Mouse (Mus musculus): ENCODE measurements around the gene Rpa3. TPM values are rescaled to one million over a fixed set of nuclear protein-coding genes. Genes with fewer than 3 reads are reported as not detected.

The Rpa3 gene
- polyA plus RNA-seq (2012; rRNA removed): 47.1 and 79.3 TPM in 2 replicates
- polyA plus RNA-seq (2014; fragmentation: Nextera tagmentation; extraction: Ambion mirVana): 131 and 136 TPM in 2 replicates

GRCm38 (mm10) chr6:8259004-8259666 lies at the start of gene Rpa3, which contains the start of the genes Umad1 and Gm45062:
Rpa3 (minus strand) TSS chr6:8259173.
Umad1 (plus strand) TSS chr6:8259288.
Gm45062 (plus strand) TSS chr6:8259450.
- ATAC-seq (ENCODE audit: low FRiP score, low read depth) (peak; percentile 100), DNase-seq (ENCODE audit: low spot score) (peak; percentile 99)
- WGBS: under 1% methylated on average over 56 of the region's 64 CpGs

GRCm38 (mm10) chr6:8307878-8308775 lies 49.2 kb upstream of the Rpa3 start:
- H3K4me2 ChIP-seq (replicated peaks; ENCODE audit: low read depth, low read length, severe bottlenecking): no peak overlapping the region
- no peaks in the 10 kb centered on the region for H3K36me3 ChIP-seq (ENCODE audit: control insufficient read depth, insufficient read depth, low read length)
- no peak overlapping the region for H3K27ac ChIP-seq (replicated peaks; ENCODE audit: low read depth, low read length)
- H3K4me1 ChIP-seq (ENCODE audit: control insufficient read depth, insufficient read depth, low read length): peaks cover 4% of the 10 kb centered on the region; the same call in 1 of the 2 replicates
- DNase-seq (ENCODE audit: low spot score) (peak; percentile 72), ATAC-seq (ENCODE audit: low FRiP score, low read depth) (peak; percentile 85)
- no peak overlapping the region for H3K9ac ChIP-seq (ENCODE audit: low read depth, low read length, severe bottlenecking)
- no peaks in the 10 kb centered on the region for H3K9me3 ChIP-seq (ENCODE audit: control insufficient read depth, low read length)
- WGBS: 27% methylated on average over 6 of the region's 6 CpGs
- TF ChIP-seq POLR2A (IDR thresholded peaks at IDR 0.05; ENCODE audit: borderline replicate concordance, extremely low read depth, insufficient read depth, insufficient read length): no peak
- H3K4me3 ChIP-seq (replicated peaks; ENCODE audit: low read length): no peak overlapping the region
- H3K27me3 ChIP-seq (ENCODE audit: control insufficient read depth, insufficient read depth, low read length): no peaks in the 10 kb centered on the region

More at GRCm38 (mm10) chr6:8259004-8259666, at the start of gene Rpa3, which contains the start of the genes Umad1 and Gm45062:
- Histone ChIP-seq H3K36me3 (ENCODE audit: control insufficient read depth, insufficient read depth, low read length) (peaks cover 3% of the 10 kb centered on the region; the same call in 1 of the 2 replicates), H3K9ac (ENCODE audit: low read depth, low read length, severe bottlenecking) (peak within 1 kb of the TSS; percentile 69), H3K4me2 (replicated peaks; ENCODE audit: low read depth, low read length, severe bottlenecking) (peak within 1 kb of the TSS; percentile 83), H3K4me1 (ENCODE audit: control insufficient read depth, insufficient read depth, low read length) (peaks cover 5% of the 10 kb centered on the region; the same call in 1 of the 2 replicates), H3K9me3 (ENCODE audit: control insufficient read depth, low read length) (no peaks in the 10 kb centered on the region), H3K27ac (replicated peaks; ENCODE audit: low read depth, low read length) (peak within 1 kb of the TSS; percentile 65), H3K4me3 (replicated peaks; ENCODE audit: low read length) (peak within 1 kb of the TSS; percentile 69), H3K27me3 (ENCODE audit: control insufficient read depth, insufficient read depth, low read length) (no peaks in the 10 kb centered on the region)
- TF ChIP-seq POLR2A (IDR thresholded peaks at IDR 0.05; ENCODE audit: borderline replicate concordance, extremely low read depth, insufficient read depth, insufficient read length): 0 out of 2 replicates have a peak, but pooled peaks have one; percentile 17

GRCm38 (mm10) chr6:8299066-8299863 lies 40.3 kb upstream of the Rpa3 start:
- WGBS: 79% methylated on average over 6 of the region's 6 CpGs

GRCm38 (mm10) chr6:8294048-8294784 lies 35.2 kb upstream of the Rpa3 start:
- Histone ChIP-seq H3K27me3 (ENCODE audit: control insufficient read depth, insufficient read depth, low read length) (no peaks in the 10 kb centered on the region), H3K36me3 (ENCODE audit: control insufficient read depth, insufficient read depth, low read length) (no peaks in the 10 kb centered on the region), H3K4me2 (replicated peaks; ENCODE audit: low read depth, low read length, severe bottlenecking) (no peak overlapping the region), H3K9me3 (ENCODE audit: control insufficient read depth, low read length) (no peaks in the 10 kb centered on the region), H3K9ac (ENCODE audit: low read depth, low read length, severe bottlenecking) (no peak overlapping the region), H3K27ac (replicated peaks; ENCODE audit: low read depth, low read length) (no peak overlapping the region), H3K4me1 (ENCODE audit: control insufficient read depth, insufficient read depth, low read length) (no peaks in the 10 kb centered on the region; the same call in 1 of the 2 replicates), H3K4me3 (replicated peaks; ENCODE audit: low read length) (no peak overlapping the region)
- no peak for DNase-seq (ENCODE audit: low spot score)
- no peak for ATAC-seq (ENCODE audit: low FRiP score, low read depth)
- no peak for TF ChIP-seq POLR2A (IDR thresholded peaks at IDR 0.05; ENCODE audit: borderline replicate concordance, extremely low read depth, insufficient read depth, insufficient read length)
- WGBS: 84% methylated on average over 4 of the region's 4 CpGs

More at GRCm38 (mm10) chr6:8299066-8299863, 40.3 kb upstream of the Rpa3 start:
- ATAC-seq (ENCODE audit: low FRiP score, low read depth) (no peak), DNase-seq (ENCODE audit: low spot score) (no peak)
- no peaks in the 10 kb centered on the region for H3K36me3 ChIP-seq (ENCODE audit: control insufficient read depth, insufficient read depth, low read length)
- H3K4me3 ChIP-seq (replicated peaks; ENCODE audit: low read length): no peak overlapping the region
- no peak for TF ChIP-seq POLR2A (IDR thresholded peaks at IDR 0.05; ENCODE audit: borderline replicate concordance, extremely low read depth, insufficient read depth, insufficient read length)
- H3K27me3 ChIP-seq (ENCODE audit: control insufficient read depth, insufficient read depth, low read length): no peaks in the 10 kb centered on the region
- H3K4me2 ChIP-seq (replicated peaks; ENCODE audit: low read depth, low read length, severe bottlenecking): no peak overlapping the region
- H3K9ac ChIP-seq (ENCODE audit: low read depth, low read length, severe bottlenecking): no peak overlapping the region
- no peak overlapping the region for H3K27ac ChIP-seq (replicated peaks; ENCODE audit: low read depth, low read length)
- H3K4me1 ChIP-seq (ENCODE audit: control insufficient read depth, insufficient read depth, low read length): no peaks in the 10 kb centered on the region
- no peaks in the 10 kb centered on the region for H3K9me3 ChIP-seq (ENCODE audit: control insufficient read depth, low read length)

All from limb, embryonic 14.5 days (tissue).